Mouse (Mus musculus) myocyte (in vitro differentiated cells): ENCODE measurements around the gene Ctdsp1.

ENCODE experiments used
- MYOD1 ChIP-seq, 3 experiments: IDR thresholded peaks; one replicate each; pipeline ENCODE4 v1.6.1; 2011; ENCODE audit warnings: control low read depth in 2 of 3, low read depth in 2 of 3, mild to moderate bottlenecking in 2 of 3, moderate library complexity in 1 of 3; ENCODE audit not compliant: insufficient read length in 2 of 3, control insufficient read depth in 1 of 3
- POLR2A ChIP-seq: IDR thresholded peaks from one replicate; pipeline ENCODE4 v1.6.1; 2011; ENCODE audit warnings: low read depth, mild to moderate bottlenecking, control low read depth, moderate library complexity; ENCODE audit not compliant: insufficient read length
- TCF12 ChIP-seq: IDR thresholded peaks from one replicate; pipeline ENCODE4 v1.6.1; 2011; ENCODE audit warnings: mild to moderate bottlenecking, control low read depth; ENCODE audit not compliant: poor library complexity, insufficient read depth, severe bottlenecking
- USF1 ChIP-seq: IDR thresholded peaks from one replicate; pipeline ENCODE4 v1.6.1; 2011; ENCODE audit warnings: low read depth, mild to moderate bottlenecking, control low read depth, moderate library complexity

- TF ChIP-seq POLR2A = no peak
- TF ChIP-seq TCF12 = no peak
- TF ChIP-seq USF1 = no peak
- no peak for TF ChIP-seq MYOD1 (IDR thresholded peaks at IDR 0.05; ENCODE audit: control insufficient read depth in 1 of 3, insufficient read length in 2 of 3, low read depth in 2 of 3)
Observed at GRCm38 (mm10) chr1:74419440-74419794, 28.1 kb downstream of the Ctdsp1 start.
